Mouse (Mus musculus) T-cell, adult 2 months (primary cell): ENCODE measurements around the gene Nlrc5.

Experiments used
- DNase-seq: peaks from one replicate; pipeline ENCODE4 v3.0.0; 2022; ENCODE audit warnings: low spot score

Gene Nlrc5

DNA sequence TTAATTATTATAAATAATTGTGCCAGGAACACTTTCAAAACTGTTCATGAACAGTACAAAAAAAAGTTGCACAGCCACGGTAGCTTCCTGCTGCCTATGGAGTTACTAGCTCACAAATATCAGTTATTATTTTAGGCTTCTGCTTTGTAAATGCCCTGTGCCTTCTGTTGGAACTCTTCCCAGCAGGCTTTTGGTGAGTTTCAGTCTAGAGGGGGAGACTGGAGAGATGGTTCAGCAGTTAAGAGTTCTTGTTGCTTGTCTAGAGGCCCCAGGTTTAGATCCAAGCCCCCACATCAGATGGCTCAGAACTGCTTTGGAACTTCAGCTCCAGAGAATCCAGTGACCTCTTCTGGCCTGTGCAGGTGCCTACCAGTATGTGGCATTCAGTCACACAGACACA lies 37.1 kb downstream of the Nlrc5 start:
- DNase-seq, result no peak

DNA sequence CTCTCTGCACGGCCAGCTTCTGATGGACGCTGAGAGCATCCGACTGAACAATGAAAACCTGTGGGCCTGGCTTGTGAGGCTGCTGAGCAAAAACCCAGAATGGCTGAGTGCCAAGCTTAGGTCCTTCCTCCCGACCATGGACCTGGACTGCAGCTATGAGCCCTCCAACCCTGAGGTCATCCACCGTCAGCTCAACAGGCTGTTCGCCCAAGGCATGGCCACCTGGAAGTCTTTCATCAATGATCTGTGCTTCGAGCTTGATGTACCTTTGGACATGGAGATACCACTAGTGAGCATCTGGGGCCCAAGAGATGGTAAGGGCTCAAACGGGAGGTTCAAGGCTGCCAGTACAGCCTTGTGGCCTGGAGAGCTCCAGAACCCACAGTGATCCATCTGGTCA lies 38.6 kb downstream of the Nlrc5 start:
- no peak for DNase-seq

DNA sequence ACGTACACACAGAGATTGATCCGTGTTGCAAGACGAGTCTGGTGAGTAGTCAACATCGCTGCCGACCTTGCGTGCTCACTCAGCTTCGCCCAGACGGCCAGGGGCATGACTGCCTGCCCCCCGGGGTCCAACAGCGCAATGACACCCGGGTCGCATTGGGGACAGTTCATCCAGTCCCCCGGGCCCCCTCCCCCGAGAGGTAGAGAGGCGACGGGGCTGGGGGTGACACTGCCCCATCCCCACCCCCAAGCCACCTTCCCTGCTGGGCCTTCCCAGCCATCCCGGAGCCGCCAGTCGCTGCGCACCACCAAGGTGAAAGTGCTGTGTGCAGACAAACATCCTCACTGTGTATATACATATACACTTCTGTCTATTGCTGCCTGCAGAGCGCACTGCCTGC lies 39.3 kb downstream of the Nlrc5 start:
- DNase-seq, result no peak

DNA sequence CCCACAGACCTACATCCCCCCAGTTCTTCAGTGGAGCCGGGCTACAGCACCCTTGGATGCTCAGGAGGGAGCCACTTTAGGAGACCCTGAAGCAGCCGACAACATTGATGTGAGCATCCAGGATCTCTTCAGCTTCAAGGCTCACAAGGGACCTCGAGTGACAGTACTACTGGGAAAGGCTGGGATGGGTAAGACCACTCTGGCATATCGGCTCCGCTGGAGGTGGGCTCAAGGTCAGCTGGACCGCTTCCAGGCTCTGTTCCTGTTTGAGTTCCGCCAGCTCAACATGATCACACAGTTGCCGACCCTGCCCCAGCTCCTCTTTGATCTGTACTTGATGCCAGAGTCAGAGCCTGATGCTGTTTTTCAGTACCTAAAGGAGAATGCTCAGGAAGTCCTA lies 41.6 kb downstream of the Nlrc5 start:
- DNase-seq, result no peak

DNA sequence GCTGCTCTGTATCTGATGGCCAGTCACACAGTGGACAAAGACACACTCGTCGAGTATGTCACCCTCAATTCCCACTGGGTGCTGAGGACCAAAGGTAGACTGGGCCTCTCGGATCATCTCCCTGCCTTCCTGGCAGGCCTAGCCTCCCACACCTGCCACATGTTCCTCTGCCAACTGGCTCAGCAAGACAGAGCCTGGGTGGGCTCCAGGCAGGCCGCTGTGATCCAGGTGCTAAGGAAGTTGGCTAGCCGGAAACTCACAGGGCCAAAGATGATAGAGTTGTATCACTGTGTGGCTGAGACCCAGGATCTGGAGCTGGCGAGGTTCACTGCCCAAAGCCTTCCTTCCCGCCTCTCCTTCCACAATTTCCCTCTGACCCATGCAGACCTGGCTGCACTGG lies 42.7 kb downstream of the Nlrc5 start:
- DNase-seq, result no peak

DNA sequence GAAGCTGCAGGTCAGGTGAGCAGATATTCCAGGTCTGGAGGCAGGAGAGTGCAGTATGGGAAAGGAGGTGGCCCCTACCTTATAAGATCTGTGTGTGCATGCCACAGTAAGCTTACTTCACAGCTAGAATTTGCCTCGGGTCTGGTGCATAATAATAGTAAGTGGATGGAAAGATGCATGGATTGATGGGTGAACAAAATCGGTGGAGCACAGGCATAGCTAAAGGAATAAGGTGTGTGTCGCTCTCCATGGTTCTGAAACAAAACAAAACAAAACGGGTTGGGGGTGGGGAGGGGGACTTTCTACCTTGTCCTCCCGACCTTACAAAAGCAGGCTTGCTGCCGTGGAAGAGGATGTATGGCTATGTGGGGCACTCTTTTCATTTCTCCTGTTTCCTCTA lies 47.9 kb downstream of the Nlrc5 start:
- no peak for DNase-seq

DNA sequence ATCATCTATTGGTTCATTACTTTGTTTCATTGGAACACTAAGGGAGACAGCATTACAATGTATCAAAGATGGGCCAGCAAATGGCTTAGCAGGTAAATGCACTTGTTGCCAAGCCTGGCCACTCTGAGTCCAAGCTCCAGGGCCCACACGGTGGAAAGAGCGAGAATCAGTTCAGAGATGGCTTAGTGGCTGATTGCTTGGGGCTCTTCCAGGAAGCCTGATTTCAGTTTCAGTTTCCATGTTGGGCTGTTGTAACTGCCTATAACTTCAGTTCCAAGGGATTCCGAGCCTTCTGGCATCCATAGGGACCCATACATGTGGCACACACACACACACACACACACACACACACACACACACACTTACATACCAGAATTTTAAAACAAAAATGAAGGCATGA lies 51.1 kb downstream of the Nlrc5 start:
- DNase-seq, result no peak

DNA sequence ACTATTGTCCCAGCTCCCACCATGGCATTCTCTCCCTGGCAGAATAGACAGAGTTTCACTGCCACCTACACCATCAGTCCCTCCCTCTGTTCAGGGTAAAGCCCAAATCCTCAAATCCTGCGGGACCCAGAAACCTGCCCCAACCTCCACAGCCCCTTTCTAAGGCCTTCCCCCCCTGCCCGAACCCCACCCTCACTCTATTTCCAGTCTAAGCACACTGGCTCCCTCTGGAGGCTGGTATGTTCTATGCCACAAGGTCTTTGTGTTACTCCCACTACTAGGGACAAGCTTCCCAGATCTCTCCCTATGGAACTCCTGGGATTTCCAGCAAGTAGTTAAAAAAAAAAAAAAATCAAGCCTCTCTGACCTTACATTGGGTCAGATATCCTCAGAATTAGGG lies 51.7 kb downstream of the Nlrc5 start:
- DNase-seq, result no peak

DNA sequence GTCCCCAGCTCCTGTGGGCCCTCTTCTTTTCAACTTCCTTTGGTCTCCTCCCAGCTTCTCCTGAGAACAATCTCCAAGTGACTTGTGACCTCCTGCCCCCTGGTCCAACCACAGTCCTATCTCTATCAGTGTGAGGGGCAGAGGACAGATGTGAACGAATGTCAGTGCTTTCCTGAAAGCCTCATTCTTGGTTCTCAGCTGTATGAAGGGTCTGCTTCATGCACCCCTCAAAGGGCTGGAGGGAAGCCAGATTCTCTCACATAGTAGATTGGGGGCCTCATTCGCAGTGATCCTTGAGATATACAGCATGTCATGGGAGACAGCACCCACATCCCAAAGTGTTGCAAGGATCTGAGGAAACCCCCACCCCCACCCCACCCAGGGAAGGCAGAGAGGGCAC lies 53.9 kb downstream of the Nlrc5 start:
- no peak for DNase-seq

DNA sequence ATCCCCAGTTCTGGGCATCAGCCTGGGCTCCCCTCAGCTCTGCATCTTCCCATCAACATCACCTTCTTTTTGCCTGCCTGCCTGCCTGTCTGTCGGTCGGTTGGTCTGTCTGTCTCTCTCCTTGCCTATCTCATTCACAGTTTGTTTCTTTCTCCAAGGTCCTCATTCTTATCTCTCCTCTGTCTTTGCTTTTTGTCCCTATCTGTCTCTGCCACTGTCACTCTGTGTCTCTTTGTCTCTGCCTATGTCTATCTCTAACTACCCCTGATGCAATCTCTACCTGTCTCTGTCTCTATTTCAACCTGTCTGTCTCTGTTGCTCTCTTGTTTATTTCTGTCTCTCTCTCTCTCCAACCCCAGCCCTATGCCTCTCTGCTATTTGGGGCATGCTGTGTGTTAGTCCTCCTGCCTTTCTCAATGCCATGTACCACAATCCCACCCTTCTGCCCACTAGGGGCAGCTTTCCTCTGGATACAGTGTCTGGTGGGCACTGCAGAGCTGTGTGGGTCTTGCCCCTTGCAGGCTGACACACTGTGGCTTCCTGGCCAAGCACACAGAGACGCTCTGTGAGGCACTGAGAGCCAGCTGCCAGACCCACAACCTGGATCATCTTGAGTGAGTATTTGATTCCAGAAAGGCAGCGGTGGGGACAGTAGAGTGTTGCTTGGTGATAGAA lies 55.8 kb downstream of the Nlrc5 start:
- no peak for DNase-seq

DNA sequence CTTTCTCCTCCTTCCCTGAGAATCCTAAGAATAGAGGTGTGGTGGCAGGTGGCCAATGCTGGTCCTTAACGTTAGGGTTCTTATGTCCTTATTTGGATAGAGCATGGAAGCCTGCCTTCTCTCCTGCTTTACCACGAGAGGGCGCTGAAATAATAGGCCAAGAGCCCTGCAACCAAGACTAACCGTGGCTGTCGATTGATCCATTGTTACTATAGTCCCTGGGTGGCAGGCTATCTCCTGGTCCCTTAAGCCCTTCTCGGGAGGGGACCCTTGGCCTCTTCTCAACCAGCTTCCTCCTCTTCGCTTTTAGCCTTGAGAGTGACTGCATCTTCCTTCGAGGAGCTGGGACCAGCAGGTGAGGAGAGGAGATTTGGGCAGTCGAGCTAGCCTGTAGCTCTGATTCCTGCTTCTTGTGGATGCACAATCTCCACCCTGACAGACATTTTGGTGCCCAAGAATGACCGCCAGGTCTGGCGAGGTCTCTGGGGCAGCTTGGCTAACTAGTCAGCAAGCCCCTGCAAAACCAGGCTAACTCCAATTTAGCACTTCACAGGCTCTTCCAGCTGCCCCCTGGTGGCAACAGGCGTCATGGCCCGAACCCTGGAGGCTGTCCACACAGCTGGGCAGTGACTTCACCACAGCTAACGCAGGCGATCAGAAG lies 58.0 kb downstream of the Nlrc5 start:
- peak; percentile 56 for DNase-seq

DNA sequence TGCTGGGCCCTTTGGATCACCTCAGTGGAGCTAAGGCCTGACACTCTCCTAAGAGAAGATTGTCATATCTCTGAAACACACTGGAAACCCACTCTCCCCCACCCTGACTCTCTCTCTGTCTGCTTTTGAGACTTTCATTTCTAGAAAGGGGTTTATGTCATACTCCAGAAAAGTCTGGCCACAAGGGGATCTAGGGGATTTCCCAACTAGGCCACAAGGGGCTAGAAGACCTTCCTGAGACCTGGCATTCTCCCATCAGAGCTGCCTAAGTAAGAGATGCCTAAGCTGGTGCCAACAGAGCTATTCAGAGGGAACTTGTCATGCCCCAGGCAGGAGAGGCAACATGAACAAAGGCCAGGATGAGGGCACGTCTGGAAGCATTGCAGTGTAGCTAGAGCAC lies 59.1 kb downstream of the Nlrc5 start:
- DNase-seq, result no peak

DNA sequence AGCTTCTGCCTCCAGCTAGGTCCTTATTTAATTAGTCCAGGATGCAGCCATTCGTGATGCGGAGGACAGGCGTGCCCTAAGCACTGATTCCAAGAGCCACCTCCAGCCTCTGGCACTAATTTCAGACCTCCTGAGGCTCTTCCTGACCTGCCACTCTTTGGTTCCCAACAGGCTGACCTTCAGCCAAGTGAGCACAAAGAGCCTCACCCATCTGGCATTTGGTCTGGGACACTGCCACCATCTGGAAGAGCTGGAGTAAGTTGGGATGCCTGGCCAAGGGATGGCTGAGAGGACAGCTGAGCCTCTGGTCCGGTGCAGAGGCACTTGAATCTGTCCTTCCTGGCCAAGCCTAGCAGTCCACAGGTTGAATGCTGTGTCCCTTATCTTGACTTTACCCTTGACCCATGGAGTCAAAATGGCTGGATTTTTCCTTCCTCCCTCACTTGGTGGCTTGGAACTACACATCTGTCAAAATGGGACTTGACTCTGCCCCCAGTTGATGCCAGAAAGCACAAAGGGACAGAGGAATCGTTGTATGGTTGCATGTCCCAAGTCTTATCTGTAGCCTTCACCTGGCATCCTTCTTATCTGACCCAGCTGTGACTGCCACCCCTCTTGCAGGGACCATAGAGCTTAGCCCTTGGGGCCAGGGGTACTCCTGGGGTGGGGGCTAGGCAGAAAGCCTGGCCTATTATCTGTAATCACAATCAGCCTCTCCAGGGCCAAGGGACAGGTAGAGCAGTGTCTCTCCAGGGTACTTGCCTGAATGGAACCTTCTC lies 81.5 kb downstream of the Nlrc5 start:
- no peak for DNase-seq

DNA sequence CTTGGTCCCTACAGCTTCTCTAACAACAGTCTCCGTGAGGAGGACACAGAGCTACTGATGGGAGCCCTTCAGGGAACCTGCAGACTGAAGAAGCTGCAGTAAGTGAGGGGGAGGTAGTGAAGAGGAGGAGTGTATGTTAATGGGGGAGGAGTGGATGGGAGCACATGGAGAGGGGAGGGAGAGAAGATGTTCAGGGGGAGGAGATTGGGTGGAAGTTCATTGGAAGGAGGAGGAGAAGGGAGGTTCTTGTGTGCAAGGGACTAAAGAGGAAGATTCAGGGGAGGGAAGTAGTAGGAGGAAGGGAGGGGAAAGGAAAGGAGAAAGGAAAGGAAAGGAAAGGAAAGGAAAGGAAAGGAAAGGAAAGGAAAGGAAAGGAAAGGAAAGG lies 82.0 kb downstream of the Nlrc5 start:
- no peak for DNase-seq

DNA sequence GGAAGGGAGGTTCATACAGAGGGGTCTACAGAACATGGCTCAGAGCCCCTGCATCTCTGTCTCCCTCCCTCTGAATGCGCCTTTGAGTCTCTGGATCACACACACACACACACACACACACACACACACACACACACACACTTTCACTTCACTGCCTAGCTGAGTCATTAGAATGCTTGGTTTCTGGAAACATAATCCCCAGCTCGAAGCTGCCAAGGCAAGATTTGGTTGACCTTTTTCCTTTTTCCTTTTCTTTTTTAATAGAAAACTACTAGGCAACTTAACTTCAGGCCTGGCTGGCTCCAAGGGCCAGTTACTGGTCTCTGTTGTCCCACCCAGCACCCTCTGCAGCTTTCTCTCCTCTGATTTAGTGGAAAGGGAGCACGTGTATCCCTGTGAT lies 82.6 kb downstream of the Nlrc5 start:
- no peak for DNase-seq

DNA sequence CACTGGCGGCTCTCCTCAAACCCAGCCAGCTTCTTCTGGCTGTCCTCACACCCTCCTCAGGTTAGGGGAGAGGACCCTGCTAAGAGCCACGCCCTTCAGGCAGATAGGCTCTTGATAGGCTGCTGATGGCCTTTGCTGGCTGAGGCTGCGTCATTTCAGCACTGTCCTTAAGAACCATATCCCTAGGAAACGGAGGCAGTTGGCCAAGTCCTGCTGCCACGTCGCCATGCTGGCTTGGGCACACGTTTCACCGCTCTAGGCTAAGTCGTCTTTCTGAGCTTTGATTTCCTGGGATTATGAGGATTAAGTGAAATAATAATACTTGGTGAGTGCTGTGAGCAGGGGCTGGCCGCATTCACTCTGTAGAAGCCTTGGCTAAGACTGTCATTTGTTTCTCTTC lies 84.2 kb downstream of the Nlrc5 start:
- no peak for DNase-seq

DNA sequence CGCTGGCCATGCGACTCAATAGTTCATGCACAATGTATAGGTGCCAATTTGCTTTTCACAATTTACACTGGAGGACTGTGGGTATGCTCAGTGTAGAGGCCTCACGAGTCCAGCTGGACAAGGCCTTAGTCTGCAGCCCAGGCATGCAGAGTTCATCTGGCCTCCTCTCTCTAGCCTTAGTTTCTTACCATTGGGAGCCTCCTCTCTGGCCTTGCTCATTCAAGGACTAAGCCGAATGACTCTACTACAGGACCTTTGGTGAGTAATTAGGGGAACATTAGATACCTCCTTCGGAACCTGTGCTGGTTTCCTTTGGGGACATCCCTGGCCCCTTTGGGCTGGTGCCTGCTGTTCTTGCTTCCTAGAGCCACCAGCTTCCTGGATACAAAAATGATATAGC lies 84.9 kb downstream of the Nlrc5 start:
- DNase-seq, result no peak

DNA sequence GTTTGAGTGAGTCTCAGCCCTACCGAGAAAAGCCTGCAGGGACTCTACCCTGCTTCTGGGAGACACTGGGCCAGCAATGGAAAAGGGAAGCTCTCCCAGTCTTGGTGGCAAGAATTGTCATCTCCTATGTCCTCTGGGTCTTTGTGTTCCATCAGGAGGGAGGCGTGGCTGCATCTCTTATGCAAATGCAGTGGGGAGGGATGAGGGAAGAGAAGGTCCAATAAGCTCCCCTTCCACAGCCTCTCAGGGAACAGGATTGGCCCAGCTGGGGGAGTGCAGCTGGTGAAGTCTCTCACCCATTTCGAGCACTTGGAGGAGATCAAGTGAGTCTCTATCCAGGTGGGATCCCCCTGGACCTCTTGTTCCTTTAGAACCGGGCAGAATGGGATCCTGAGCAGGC lies 87.3 kb downstream of the Nlrc5 start:
- DNase-seq, result no peak

DNA sequence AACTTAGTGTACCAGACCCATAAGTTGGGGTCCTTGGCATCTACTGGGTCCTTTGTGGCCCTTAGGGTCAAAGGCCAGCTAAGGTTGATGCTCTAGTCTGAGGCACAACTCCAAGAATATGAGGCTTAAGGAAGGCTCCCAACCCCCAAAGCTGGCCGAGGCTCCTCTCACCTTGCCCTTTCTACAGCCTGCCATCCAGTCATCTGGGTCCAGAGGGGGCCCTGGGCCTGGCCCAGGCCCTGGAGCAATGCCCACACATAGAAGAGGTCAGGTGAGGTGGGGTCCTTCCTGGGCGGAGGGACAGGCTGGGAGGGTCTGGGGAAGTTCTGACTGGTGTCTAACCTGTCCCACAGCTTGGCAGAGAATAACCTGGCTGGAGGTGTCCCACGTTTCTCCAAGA lies 88.3 kb downstream of the Nlrc5 start:
- no peak for DNase-seq

DNA sequence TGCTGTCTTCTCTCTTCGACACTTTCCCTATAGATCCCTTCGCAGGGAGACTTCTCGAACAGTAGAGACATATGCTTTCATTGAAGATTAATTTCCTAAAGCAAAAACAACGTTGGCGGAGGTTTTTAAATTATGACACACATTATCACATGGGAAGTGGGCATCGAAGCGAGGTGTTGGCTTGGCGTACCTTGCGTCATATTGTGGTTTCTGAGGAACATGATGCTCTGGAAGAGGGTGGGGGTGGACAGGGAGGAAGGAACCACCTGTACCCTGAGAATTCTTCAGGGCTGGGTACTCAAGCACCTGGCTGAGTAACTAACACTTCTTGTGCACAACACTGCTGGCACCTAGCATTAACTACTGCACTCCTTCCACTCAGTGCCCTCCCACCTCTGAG lies 90.4 kb downstream of the Nlrc5 start:
- DNase-seq, result no peak

DNA sequence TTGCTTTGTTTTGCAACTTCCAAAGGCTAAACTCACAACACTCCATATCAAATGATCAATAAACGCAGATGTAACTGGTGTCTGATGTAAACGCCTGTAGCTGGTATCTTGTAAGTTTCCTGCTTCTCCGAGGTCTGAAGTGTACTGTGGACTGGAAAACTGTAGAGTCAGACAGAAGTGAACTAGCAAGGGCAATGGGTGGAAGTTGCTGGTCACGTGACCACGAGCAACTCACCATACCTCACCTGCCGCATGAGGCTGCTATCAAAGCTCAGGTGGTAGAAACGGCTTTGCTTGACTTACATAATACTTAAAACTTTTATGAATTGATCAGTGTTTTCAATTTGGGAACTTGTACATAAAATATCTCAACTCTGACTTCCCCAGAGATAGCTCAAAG lies 93.0 kb downstream of the Nlrc5 start:
- no peak for DNase-seq

DNA sequence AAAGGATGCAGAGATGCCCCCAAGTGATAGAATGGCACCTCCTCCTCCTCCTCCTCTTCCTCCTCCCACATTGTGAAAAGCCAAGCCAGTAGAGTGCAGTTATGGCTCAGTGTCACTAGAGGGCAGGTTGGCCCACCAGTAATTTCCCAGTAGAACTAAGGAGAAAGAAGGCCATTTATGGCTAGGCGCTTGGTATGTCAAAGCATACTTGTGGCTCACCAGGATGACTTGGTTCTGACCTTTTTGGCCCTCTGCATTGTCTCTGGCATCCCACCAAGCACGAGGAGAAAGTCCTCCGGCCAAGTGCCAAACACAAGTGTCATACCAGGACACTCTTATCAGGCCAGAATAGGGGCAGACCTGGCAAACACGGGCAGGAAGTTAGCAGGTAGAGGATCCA lies 94.1 kb downstream of the Nlrc5 start:
- DNase-seq, result peak; percentile 46

DNA sequence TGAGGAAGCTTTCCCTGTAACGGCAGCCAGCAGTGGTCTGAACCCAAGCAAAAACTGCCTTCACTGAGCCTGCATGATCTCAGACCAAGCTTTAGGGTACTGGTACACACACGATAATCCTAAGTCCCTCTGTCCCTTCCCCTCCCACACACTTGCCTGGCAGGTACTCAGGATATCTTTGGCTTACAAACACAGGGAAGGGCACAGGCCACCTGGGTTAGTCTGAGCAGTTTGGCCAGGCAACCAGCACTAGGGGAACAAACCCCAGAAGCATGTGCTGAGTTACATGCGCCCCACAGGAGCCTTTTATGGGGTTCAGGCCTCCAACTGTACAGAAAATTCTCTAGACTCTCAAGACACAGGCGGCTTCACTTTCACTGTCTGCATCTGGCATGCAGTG lies 95.7 kb downstream of the Nlrc5 start:
- no peak for DNase-seq

DNA sequence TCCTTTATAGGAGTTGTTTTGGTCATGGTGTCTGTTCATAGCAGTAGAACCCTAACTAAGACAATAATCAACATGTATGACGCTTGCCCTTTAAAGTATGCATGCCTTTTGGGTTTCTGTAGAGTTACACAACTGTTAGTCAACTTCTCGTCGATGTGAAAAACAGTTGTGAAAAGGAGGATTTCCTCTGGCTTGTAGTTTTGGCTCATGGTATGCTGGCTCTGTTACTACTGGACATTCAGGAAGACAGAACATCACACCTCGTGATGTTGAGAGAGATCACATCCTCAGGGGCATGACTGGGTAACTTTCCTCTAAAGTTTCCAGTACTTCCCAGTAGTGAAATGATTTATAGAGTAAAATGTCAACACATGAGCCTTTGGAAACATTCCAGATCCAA lies 96.5 kb downstream of the Nlrc5 start:
- no peak for DNase-seq
